Mouse (Mus musculus) small intestine, adult 2 months (tissue): ENCODE measurements around the gene Ptprr.

ENCODE experiments used
- CTCF ChIP-seq: fragments of 200-500 bp; IDR thresholded peaks from 2 replicates; pipeline ENCODE4 v1.5.1; 2012; ENCODE audit warnings: low read depth, mild to moderate bottlenecking, control low read depth, inconsistent platforms, low read length, moderate library complexity, mixed read lengths; ENCODE audit not compliant: insufficient replicate concordance, insufficient read length; ENCODE audit errors: extremely low read depth
- POLR2A ChIP-seq: fragments of 200-500 bp; IDR thresholded peaks from 2 replicates; pipeline ENCODE4 v1.6.1; 2012; ENCODE audit warnings: low read depth, mild to moderate bottlenecking, control low read depth, inconsistent platforms, low read length, moderate library complexity

DNA sequence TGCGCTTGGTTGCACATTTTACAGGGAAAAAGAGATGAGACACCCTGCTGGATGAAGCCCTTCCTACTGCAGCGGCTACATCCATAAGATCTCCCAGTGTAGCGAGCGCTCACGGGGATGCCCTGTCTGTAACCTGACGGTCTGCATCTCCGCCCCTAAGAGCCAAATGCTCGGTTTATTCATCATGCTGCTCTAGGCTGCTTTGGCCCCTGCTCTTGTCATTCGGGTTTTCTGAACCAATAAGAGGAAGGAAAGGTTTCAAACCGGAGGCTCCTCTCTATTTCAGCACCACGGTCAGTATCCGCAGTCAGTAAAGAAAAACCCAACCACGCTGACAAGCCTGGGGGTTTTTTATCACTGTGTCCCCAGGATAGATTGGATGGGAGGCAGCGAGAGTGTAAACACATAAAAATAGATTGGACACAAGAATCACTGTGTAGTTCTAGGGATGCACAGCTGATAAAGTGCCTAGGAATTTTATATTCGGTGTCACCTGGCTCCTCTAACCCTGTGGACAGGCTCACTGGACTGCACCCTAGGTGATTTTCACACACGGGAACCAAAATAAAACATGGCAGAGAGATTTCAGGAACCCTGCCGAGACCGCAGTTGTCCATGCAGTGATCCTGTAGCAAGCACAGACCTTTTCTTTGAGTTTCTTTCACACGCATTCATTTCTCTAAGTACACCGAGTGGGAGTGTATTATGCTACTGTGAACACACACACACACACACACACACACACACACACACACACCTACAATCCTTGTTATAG lies 1.3 kb downstream of the Ptprr start:
- no peak for TF ChIP-seq CTCF
- no peak for TF ChIP-seq POLR2A
